Mouse (Mus musculus) layer of hippocampus, postnatal 14 days (tissue): ENCODE data around the gene Sds. TPM values are rescaled to one million over a fixed set of nuclear protein-coding genes. Genes with fewer than 3 reads are reported as not detected.

Source experiments
- DNase-seq, 2 experiments: peaks; one replicate each; pipeline ENCODE4 v3.0.0; 2021 to 2022; ENCODE audit warnings: low spot score in 2 of 2, mixed read lengths in 1 of 2
- total RNA-seq, 2 experiments: library from RNA; stranded (reverse); gene quantifications; 2 replicates each; pipeline ENCODE4 v1.2.3; 2021

Gene Sds
- total RNA-seq, 2 experiments from 2014 or later = not detected

DNA sequence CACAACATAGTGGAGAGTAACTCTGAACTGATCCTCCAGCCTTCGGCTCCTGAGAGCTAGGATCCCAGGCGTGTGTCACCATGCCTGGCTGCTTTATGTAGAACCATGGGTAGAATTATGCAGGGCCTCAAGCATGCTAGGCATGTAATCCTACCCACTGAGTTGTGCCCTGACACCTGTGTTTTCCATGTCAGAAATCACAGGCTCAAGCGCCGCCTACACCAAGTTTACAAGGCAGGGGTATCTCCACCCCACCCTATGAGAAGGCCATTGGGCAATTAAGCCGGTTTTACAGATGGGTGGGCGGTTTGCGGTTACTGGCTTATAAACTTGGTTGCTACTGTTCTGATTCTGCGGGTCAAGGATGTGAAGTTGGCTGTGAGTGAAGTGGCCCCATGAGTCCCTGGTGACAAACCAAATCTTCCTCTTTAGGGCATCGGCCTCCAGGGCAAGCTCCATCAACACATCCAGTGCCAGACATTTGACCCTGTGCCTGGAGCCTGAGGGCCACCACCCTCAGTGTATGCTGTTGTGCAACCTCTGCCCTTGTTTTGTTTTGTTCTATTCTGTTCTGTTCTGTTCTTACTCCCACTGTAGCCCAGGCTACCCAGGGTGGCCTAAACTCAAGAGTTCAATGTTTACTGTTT is 37.8 kb downstream of the Sds start:
- no peak for DNase-seq

DNA sequence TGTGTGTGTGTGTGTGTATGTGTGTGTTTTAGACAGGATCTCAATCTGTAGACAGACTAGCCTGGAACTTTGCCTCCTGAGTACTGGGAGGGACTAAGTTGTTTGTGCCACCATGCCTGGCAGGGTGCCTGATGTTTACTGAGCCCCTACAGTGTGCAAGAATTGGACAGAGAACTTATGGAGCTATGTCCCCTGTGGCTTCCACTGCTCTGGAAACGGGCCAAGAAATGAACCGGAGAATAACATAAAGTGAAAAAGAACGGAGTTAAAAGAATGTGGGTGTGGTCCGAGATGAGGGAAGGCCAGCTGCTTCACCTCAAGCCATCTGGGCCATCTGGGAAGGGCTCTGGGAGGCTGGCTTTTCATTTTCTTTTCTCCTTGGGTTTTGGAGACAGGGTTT is 38.4 kb downstream of the Sds start:
- DNase-seq = no peak

DNA sequence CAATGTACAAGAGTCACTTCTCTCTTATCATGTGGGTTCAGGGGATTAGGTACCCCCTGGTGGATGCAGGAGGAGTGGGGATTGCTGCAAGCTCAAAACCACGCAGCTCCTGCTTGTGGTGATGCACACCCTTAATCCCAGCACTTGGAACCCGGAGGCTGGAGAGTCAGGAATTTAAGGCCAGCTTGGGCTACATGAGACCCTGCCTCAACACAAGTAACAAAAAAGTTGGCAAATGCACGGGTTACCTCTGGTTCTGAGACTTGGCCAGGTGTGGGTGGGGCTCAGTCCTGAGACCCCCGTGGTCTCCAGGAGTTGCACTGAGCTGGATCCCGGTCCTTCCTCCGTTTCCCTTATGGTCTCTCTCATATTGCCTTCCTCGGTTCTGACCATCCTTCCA is 39.1 kb downstream of the Sds start:
- no peak for DNase-seq

DNA sequence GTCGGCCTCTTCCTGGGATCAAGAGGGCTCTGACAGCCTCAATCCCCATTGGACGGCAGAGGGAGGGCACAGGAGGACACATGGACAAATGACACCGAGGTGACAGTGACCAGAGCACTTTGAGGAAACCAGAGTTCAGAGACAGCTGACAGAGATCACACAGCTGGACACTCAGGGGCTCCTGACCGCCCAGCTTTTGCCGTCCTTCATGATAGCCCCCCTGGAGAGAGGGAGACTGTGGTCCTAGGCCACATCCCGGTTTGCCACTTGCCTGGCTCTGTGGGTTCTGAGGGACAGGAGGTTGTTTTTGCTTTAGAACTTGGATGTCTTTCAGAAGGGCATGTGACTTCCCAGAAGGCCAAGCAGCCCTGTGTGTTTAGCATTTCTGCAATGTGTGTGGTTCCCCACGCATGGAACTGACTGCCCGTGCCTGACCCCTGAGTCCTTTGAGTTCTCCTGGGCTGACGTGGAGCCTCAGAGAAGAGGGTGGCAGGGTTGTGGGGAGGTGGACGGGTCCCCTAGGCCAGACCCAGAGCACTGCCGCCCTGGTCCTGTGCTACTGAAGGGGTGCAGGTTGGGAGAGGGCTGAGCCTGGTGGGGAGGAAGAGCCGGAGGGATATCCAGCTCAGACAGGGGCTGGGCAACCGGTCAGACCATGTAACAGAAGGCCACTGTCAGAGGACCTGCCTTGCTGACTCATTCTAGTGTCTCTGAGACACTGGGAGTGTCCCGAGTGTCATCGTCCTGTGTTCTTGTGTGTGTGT is 40.1 kb downstream of the Sds start:
- no peak for DNase-seq

DNA sequence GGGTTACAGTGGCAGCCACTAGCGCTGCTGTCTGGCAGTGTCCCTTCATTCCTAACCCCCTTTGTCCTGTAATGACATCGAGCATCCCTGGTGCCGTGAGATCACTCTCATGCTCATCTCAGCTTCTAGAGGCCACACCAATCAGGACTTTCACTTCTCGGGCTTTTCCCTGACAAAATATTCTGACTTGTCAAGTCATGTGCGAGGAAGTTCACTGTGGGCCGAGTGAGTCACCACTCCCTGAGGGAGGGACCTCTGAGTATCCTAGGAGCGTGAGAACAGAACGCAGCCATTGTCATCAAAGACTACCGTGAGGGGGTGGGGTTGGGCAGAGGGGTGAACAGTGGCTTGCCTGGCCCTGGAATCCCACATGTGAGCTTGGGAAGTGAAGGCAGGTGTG is 41.2 kb downstream of the Sds start:
- DNase-seq = no peak

DNA sequence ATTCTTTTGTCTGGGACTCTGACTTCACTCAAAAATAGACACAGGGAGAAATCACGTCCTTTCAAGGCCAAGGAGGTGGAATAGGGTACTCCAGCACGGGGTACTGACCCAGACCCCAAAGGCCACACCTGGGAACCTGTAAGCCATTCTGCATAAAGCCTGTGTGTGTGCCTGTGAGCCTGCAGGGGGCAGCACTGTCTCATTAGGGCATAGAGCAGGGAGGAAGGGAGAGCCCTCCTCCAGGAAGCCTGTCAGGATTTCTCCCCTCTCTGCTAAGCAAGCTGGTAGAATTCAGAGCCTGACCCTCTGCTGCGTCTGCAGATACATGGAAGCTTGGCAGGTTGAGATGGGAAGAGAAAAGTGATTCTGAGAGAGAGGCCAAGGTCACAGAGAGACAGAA is 46.3 kb downstream of the Sds start:
- no peak for DNase-seq

DNA sequence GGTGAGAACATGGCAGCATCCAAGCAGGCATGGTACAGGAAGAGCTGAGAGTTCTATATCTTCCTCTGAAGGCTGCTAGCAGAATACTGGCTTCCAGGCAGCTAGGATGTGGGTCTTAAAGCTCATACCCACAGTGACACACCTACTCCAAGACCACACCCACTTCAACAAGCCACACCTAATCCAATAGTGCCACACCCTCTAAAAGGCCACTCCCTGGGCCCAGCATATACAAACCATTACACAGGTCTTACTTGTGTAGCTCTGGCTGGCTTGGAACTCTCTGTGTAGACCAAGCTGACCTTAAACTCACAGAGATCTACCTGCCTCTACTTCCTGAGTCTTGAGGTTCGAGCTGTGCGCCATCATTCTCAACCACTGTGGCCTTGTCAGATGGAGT is 48.4 kb downstream of the Sds start:
- no peak for DNase-seq

DNA sequence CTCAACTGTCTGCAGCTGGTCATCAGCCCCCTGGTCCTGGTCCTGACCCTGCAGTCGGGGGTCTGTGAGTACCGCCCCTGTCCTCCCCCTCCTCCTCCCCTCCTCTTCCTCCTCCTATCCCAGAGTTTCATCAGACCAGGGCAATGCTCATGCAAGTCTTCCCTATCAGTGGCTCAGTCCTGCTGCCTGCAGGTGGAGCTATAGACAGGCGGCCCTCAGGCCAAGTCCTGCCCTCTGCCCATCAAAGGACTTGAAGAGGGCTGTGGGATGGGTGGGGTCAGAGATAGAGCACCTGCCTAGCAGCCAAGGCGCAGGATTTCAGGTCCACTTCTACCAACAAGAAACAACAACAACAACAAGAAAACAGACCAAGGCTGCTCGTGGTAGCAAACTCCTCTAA is 49.4 kb downstream of the Sds start:
- DNase-seq = no peak

DNA sequence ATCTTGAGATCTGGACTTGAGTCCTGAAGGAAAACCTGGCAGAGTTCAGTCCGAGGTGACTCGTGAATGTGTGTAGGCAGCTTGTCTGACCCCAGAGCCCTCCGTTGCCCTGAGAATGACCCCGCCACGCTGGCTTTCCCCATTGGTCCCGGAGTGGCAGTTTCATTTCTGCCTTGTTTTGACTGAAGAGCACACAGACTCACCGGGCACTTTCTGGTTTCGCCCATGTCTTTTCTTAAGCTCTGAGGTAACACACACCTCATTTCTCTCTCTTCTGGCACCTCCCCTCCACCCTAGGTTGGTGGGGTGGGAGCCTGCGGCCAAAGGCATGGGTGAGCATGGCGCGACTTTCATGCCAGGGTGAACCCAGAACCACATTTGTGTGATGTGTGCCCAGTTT is 50.0 kb downstream of the Sds start:
- no peak for DNase-seq

DNA sequence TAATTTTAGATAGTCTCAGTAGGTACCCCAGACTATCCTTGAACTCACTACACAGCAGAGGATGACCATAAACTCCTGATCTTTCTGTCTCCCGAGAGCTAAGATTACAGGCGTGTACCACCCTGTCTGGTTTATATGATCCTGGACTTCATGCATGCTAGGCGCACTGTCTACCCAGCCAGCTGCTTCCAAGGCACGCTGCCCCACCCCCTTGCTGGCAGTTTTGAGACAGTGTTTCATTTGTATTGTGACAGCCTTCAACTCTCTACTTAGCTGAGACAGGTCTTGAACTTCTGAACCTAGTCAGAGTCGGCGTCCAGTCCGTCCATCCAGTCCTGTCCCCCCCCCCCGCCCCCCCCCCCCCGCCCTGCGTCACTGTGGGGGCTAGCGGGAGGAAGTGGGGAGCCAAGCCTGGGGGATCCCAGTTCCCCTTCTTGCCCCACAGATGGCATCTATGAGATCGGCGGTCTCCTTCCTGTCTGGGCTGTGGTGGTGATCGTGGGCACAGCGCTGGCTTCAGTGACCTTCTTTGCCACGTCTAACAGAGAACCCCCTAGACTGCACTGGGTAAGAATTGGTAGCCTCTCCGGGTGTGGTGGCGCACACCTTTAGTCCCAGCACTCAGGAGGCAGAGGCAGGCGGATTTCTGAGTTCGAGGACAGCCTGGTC is 51.1 kb downstream of the Sds start:
- no peak for DNase-seq

DNA sequence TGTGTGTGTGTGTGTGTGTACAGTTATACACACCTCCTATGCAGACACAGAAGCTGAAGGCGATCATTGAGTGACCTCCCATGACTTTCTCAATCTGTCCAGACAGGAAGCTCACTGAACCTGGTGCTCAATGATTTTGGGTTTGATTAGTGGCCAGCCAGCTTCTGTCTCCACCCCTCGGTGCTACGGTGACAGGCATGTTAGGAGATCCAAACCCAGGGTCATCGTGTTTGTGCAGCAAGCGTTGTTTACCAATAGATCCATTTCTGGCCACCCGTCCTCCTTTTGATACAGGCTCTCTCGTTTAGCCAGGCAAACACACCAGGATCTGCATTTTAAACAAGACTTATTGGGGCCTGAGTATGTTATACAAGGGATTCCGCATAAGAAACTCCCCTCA is 55.3 kb downstream of the Sds start:
- no peak for DNase-seq

Other genes starting within 250 kb of the Sds start
- gene Lhx5, start 44.8 kb upstream of the Sds start, total RNA-seq = under 1 TPM; 0.32 to 0.41 TPM
- gene Sdsl, start 3.7 kb upstream of the Sds start, total RNA-seq = 1 to 10 TPM; 7.1 to 8.7 TPM
- 10 to 100 TPM; 69.9 to 76.1 TPM for gene Plbd2, start 27.1 kb downstream of the Sds start, total RNA-seq
- gene Slc8b1, start 34.6 kb downstream of the Sds start, total RNA-seq = 1 to 10 TPM; 7.9 to 8.4 TPM
- 10 to 100 TPM; 44.1 to 45.2 TPM for gene Tpcn1, start 112.1 kb downstream of the Sds start, total RNA-seq
- gene Iqcd, start 112.5 kb downstream of the Sds start, total RNA-seq = 1 to 10 TPM in 1 of 2 experiments, under 1 TPM in 1; 0.52 to 2.4 TPM
- gene Rita1, start 136.1 kb downstream of the Sds start, total RNA-seq = 10 to 100 TPM; 24.8 to 26.8 TPM
- 10 to 100 TPM; 41.7 to 44.4 TPM for gene Ddx54, start 136.2 kb downstream of the Sds start, total RNA-seq
- gene Cfap73, start 157.7 kb downstream of the Sds start, total RNA-seq = 1 to 10 TPM in 1 of 2 experiments, not detected in 1; 1.8 TPM
- gene Rasal1, start 172.3 kb downstream of the Sds start, total RNA-seq = 10 to 100 TPM; 82.3 to 92.4 TPM
- 10 to 100 TPM; 70.5 to 74.2 TPM for gene Dtx1, start 235.4 kb downstream of the Sds start, total RNA-seq